In genomic region chr5:73157502-73157901, GRCm38 (mm10) we compare ENCODE assay signal across 12 mouse cellular contexts.
"Had no signal": no experiment of that assay in that cellular context is flagged by ENCODE, and none has a peak within 500 bp of the region (broad histone marks: within the 10 kb centered on the region; RNA-seq: fewer than 3 reads in every experiment).

No protein-coding gene starts in this region.

- DNase-seq: kidney, adult 8-10 months; liver; liver, embryonic 13.5 days; liver, postnatal 0 days; retina, postnatal 1 day; right cerebral cortex, postnatal 4 days; spleen, adult 18-20 months; thymus, adult 2 months; thymus, postnatal 25 days had no signal

- H3K36me3 ChIP-seq: liver, embryonic 13.5 days; lung, embryonic 15.5 days; midbrain, embryonic 13.5 days had no signal

- H3K9ac ChIP-seq: liver, embryonic 13.5 days; liver, postnatal 0 days; lung, embryonic 15.5 days; midbrain, embryonic 13.5 days had no signal

- H3K27me3 ChIP-seq: liver, embryonic 13.5 days; lung, embryonic 15.5 days; midbrain, embryonic 13.5 days had no signal

- H3K4me3 ChIP-seq: left cerebral cortex, adult 2 months; liver, embryonic 13.5 days; lung, embryonic 15.5 days; midbrain, embryonic 13.5 days had no signal

- H3K9me3 ChIP-seq: liver, embryonic 13.5 days; lung, embryonic 15.5 days; midbrain, embryonic 13.5 days had no signal

- H3K4me2 ChIP-seq: liver, embryonic 13.5 days; lung, embryonic 15.5 days; midbrain, embryonic 13.5 days had no signal

- ATAC-seq: liver, postnatal 0 days; midbrain, embryonic 13.5 days had no signal

- H3K27ac ChIP-seq: left cerebral cortex, adult 2 months; liver, embryonic 13.5 days; lung, embryonic 15.5 days; midbrain, embryonic 13.5 days had no signal
